Mouse (Mus musculus) midbrain, embryonic 16.5 days (tissue): ENCODE results near the gene Canx. TPM values are rescaled to one million over a fixed set of nuclear protein-coding genes. Genes with fewer than 3 reads are reported as not detected.

Experiments used
- ATAC-seq: fragments of 200-750 bp; cut with Nextera tagmentation; 2 replicates; pipeline ENCODE4 v1.8.0; 2017; ENCODE audit warnings: moderate TSS enrichment
- H3K27ac ChIP-seq: fragments of 300-500 bp; sonication (generic); 2 replicates; pipeline ENCODE4 v1.5.1; 2014; ENCODE audit warnings: mild to moderate bottlenecking, low read length, mixed read lengths
- H3K27me3 ChIP-seq: fragments of 300-500 bp; sonication (generic); 2 replicates; pipeline ENCODE4 v1.6.1; 2014; ENCODE audit warnings: low read depth, low read length, mixed read lengths; ENCODE audit not compliant: control insufficient read depth, insufficient read depth
- H3K36me3 ChIP-seq: fragments of 300-500 bp; sonication (generic); 2 replicates; pipeline ENCODE4 v1.6.1; 2014; ENCODE audit warnings: mild to moderate bottlenecking, low read length, moderate library complexity, mixed read lengths; ENCODE audit not compliant: control insufficient read depth, insufficient read depth
- H3K4me1 ChIP-seq: fragments of 300-500 bp; sonication (generic); 2 replicates; pipeline ENCODE4 v1.6.1; 2014; ENCODE audit warnings: mild to moderate bottlenecking, low read length, mixed read lengths; ENCODE audit not compliant: control insufficient read depth, insufficient read depth
- H3K4me2 ChIP-seq: fragments of 300-500 bp; sonication (generic); 2 replicates; pipeline ENCODE4 v1.6.1; 2014; ENCODE audit warnings: mild to moderate bottlenecking, low read length, mixed read lengths
- H3K4me3 ChIP-seq: fragments of 300-500 bp; sonication (generic); 2 replicates; pipeline ENCODE4 v1.5.1; 2014; ENCODE audit warnings: low read depth, mild to moderate bottlenecking, low read length, moderate library complexity, mixed read lengths
- H3K9ac ChIP-seq: fragments of 300-500 bp; sonication (generic); 2 replicates; pipeline ENCODE4 v1.6.1; 2014; ENCODE audit warnings: low read depth, low read length, mixed read lengths
- H3K9me3 ChIP-seq: fragments of 300-500 bp; sonication (generic); replicated peaks from 2 replicates; pipeline ENCODE4 v1.6.1; 2014; ENCODE audit warnings: mild to moderate bottlenecking, low read length, mixed read lengths; ENCODE audit not compliant: control insufficient read depth, poor library complexity, severe bottlenecking
- WGBS: fragments of 180-500 bp; shearing (Covaris S2); extraction: QIAGEN DNeasy Blood & Tissue Kit; methylation state at CpG from one replicate; pipeline ENCODE4 v1.1.7; 2014; 5-methylcytosine and 5-hydroxymethylcytosine counted together
- polyA plus RNA-seq: library from polyadenylated mRNA; unstranded; fragments of >200 nt; fragmentation: Nextera tagmentation; extraction: Ambion mirVana; gene quantifications from 2 replicates; pipeline ENCODE4 v1.2.1, GENCODE M21; 2015

Canx gene
- polyA plus RNA-seq, 1 experiment from 2014 or later = 294 TPM

DNA sequence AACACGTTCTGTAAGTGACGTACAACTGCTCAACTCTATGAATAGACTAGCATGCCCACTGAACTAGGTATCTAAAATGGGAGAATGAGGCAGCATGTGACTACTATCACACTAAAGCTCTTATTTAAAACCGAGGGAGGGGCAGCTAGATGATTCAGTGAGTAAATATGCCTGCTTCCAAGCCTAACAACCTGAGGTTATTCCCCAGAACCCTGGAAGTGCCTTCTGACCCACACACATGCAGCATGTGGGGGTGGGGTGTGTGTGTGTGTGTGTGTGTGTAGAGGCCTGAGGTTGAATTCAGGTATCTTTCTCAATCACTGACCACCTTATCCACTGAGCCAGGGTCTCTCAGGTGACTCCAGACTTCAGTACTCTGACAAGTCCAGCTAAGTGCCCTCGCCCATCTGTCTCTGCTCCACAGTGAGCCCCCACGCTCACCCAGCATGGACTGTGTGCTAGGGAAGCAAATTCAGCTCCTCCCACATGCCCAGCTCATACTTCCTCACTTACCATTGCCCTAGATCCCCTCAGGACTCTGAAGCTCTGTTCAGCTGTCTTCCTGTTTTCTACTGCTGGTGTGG lies 49.8 kb downstream of the Canx start:
- WGBS = 90% methylated on average over 5 of the region's 5 CpGs
- peaks cover 4% of the 10 kb centered on the region for H3K4me1 ChIP-seq
- ATAC-seq = no peak
- no peaks in the 10 kb centered on the region for H3K27me3 ChIP-seq
- H3K4me2 ChIP-seq = no peak overlapping the region
- H3K9me3 ChIP-seq = no peaks in the 10 kb centered on the region
- no peak overlapping the region for H3K4me3 ChIP-seq
- H3K27ac ChIP-seq = no peak overlapping the region
- H3K9ac ChIP-seq = no peak overlapping the region
- H3K36me3 ChIP-seq = no peaks in the 10 kb centered on the region

DNA sequence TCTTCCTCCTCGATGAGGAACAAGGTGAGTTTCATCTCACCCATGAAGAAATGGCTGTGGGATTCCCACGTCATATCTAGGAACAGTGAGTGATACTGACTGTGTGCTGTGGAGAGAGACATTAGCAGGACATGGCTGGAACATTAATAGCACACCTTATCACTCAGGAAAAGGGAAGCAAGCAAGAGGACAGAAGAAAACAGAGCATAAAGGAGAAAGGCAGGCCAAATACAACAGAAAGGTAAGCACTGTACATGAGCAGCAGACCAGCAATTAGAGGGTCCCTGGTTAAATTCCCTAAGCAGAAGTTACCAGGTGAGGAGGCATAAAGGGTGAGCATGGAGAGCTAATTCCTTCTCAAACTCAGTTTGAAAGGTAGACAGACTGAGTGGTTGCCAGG lies 50.4 kb downstream of the Canx start:
- no peak overlapping the region for H3K4me3 ChIP-seq
- no peak overlapping the region for H3K27ac ChIP-seq
- H3K4me1 ChIP-seq = peaks cover 4% of the 10 kb centered on the region
- ATAC-seq = no peak
- no peaks in the 10 kb centered on the region for H3K9me3 ChIP-seq
- WGBS = 95% methylated on average over 2 of the region's 2 CpGs
- H3K4me2 ChIP-seq = no peak overlapping the region
- no peak overlapping the region for H3K9ac ChIP-seq
- no peaks in the 10 kb centered on the region for H3K27me3 ChIP-seq
- H3K36me3 ChIP-seq = no peaks in the 10 kb centered on the region

DNA sequence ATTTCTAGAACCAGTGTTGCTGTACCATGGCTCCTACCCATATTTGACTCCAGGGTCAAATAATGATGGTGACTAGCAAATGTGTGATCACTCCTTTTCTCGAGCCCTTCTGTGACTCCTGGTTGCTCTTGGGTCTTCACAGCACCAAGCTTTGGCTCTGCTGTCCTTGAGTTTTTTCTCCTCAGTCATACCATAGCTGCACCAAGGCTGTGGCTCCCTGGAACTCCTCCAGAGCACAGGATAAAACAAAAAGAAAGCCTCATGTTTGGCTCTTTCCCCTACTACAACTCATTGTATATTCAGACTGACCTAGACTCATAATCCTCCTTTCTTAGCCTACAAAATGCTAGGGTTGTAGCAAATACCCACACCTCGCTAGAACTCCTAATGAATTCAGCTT lies 52.7 kb downstream of the Canx start:
- no peak overlapping the region for H3K4me2 ChIP-seq
- no peaks in the 10 kb centered on the region for H3K9me3 ChIP-seq
- H3K4me1 ChIP-seq = peaks cover 4% of the 10 kb centered on the region
- H3K27me3 ChIP-seq = no peaks in the 10 kb centered on the region
- no peak overlapping the region for H3K27ac ChIP-seq
- ATAC-seq = no peak
- no peak overlapping the region for H3K9ac ChIP-seq
- no peak overlapping the region for H3K4me3 ChIP-seq
- H3K36me3 ChIP-seq = no peaks in the 10 kb centered on the region
- WGBS = 68% methylated on average over 2 of the region's 2 CpGs

DNA sequence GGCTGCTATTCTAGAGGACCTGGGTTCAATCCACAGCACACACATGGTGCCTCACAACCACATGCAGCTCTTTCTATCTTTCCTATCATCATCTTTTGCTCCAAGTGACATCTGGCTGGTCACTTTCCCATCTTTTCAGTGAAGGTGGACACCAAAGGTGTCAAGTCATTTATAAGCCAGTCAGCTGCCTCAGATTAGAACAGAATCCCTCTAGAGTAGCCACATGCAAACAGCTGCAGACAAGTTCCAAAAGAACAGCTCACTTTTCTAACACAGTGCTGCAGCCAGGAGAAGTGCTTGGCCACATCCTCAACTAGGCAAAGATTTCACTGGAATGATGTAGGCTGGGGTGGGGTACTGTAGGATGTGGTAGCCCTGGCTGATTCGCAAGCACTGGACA lies 55.6 kb downstream of the Canx start:
- no peak overlapping the region for H3K27ac ChIP-seq
- H3K27me3 ChIP-seq = no peaks in the 10 kb centered on the region
- no peak overlapping the region for H3K4me3 ChIP-seq
- peaks cover 16% of the 10 kb centered on the region for H3K36me3 ChIP-seq
- peaks cover 4% of the 10 kb centered on the region; the same call in 1 of the 2 replicates for H3K4me1 ChIP-seq
- 88% methylated on average over 1 of the region's 1 CpGs for WGBS
- no peak for ATAC-seq
- H3K9me3 ChIP-seq = no peaks in the 10 kb centered on the region
- no peak overlapping the region for H3K9ac ChIP-seq
- no peak overlapping the region for H3K4me2 ChIP-seq

DNA sequence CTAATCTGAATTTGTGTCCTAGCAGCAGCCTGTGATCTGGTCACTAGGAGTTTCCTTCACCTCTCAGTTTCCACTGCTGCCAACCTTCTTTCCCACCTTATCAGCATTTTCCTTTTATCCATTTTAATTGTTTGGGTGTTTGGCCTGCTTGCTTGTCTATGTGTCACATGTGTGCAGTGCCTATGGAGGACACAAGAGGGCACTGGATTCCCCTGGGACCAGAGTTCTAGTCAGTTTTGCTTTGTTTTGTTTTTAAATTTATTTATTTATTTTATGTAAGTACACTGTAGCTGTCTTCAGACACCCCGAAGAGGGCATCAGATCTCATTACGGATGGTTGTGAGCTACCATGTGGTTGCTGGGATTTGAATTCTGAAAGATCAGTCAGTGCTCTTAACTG lies 56.3 kb downstream of the Canx start:
- WGBS = 90% methylated on average over 2 of the region's 2 CpGs
- peaks cover 16% of the 10 kb centered on the region for H3K36me3 ChIP-seq
- H3K4me1 ChIP-seq = peaks cover 4% of the 10 kb centered on the region; the same call in 1 of the 2 replicates
- no peaks in the 10 kb centered on the region for H3K9me3 ChIP-seq
- no peak overlapping the region for H3K4me3 ChIP-seq
- no peak overlapping the region for H3K9ac ChIP-seq
- no peak overlapping the region for H3K4me2 ChIP-seq
- ATAC-seq = no peak
- H3K27ac ChIP-seq = no peak overlapping the region
- no peaks in the 10 kb centered on the region for H3K27me3 ChIP-seq

DNA sequence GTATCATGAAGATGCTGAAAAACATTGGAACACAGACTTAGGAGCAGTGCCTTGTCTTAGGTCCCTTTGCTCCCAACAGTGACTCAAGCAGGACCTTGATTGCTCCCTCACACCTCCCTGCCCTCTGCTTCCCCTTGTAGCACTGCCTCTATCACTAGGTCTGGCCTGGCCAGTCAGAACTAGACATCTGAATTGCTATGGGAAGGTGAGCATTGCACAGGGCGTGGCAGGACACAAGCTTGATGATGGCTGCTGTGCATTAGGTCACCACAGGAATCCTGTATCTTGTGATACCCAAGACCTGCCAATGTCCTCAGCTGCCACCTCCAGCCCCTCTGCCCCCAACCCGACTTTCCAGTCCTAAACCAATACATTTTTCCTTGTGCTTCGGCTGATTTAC lies 58.5 kb downstream of the Canx start:
- Histone ChIP-seq H3K9ac (no peak overlapping the region), H3K4me1 (no peaks in the 10 kb centered on the region), H3K4me2 (no peak overlapping the region), H3K9me3 (no peaks in the 10 kb centered on the region), H3K36me3 (peaks cover 26% of the 10 kb centered on the region), H3K27me3 (no peaks in the 10 kb centered on the region), H3K27ac (no peak overlapping the region), H3K4me3 (no peak overlapping the region)
- whole genome bisulfite sequencing = 95% methylated on average over 3 of the region's 3 CpGs
- ATAC-seq = no peak

DNA sequence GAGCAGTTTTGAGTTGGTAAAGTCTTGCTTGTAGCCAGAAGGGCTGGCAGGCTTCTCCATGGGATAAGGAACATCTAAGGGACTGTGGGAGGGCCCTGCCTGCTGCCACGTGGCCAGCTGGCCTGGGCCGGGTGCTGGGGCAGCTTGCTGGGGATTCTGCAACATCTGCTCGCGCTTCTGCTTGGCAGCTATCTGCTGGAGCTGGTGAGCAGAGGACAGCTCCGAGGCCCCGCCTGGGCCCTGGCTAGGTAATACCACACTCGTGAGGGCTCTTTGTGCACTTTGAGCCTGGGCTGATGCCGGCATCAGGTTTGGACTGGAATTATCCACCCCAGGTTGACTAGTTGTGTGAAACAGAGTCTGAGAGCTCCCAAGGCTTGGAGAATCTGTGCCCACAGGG lies 59.5 kb downstream of the Canx start:
- 91% methylated on average over 8 of the region's 8 CpGs for WGBS
- H3K36me3 ChIP-seq = peaks cover 32% of the 10 kb centered on the region
- H3K27me3 ChIP-seq = no peaks in the 10 kb centered on the region

DNA sequence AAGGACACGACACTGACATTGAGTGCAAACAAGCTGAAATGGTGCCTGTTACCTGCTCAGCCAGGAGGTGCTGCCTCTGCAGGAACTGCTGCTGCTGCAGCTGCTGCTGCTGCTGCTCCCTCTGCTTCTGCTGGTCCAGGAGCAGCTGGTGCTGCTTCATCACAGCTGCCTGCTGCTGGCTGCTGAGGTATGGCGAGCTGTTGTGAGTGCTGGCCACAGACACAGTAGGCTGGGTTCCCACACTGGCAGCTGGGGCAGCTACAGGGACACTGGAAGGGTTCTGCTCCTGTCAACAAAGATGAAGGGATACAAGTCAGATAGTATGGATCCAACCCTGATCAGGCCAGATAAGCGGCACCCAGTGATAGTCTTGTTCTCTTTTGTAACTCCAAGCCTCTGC lies 62.3 kb downstream of the Canx start:
- Histone ChIP-seq H3K4me1 (no peaks in the 10 kb centered on the region), H3K9me3 (no peaks in the 10 kb centered on the region), H3K27ac (no peak overlapping the region), H3K36me3 (peaks cover 40% of the 10 kb centered on the region), H3K27me3 (no peaks in the 10 kb centered on the region), H3K4me3 (no peak overlapping the region), H3K4me2 (no peak overlapping the region), H3K9ac (no peak overlapping the region)
- no peak for ATAC-seq
- WGBS = 96% methylated on average over 3 of the region's 3 CpGs

More for the DNA sequence above, 59.5 kb downstream of the Canx start:
- no peaks in the 10 kb centered on the region for H3K4me1 ChIP-seq
- no peaks in the 10 kb centered on the region for H3K9me3 ChIP-seq
- H3K27ac ChIP-seq = no peak overlapping the region
- no peak for ATAC-seq
- H3K9ac ChIP-seq = no peak overlapping the region
- no peak overlapping the region for H3K4me2 ChIP-seq
- no peak overlapping the region for H3K4me3 ChIP-seq

DNA sequence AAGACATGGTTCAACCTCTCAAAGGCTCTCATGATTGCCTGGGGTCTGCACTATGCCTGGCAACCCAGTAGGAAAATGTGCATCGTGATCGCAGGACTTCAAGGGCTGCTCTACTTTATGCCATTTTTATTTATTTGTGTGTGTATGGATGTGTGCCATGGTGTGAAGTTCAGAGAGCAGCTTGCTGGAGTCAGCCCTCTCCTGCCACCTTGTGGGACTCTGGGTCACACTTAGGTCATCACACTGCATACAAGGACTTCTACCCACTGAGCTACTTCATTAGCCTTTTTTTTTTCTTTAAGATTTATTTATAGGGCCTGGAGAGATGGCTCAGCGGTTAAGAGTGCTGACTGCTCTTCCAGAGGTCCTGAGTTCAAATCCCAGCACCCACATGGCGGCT lies 63.5 kb downstream of the Canx start:
- no peak overlapping the region for H3K4me3 ChIP-seq
- WGBS = 94% methylated on average over 4 of the region's 4 CpGs
- H3K27ac ChIP-seq = no peak overlapping the region
- no peaks in the 10 kb centered on the region for H3K9me3 ChIP-seq
- H3K27me3 ChIP-seq = no peaks in the 10 kb centered on the region
- no peak overlapping the region for H3K4me2 ChIP-seq
- H3K4me1 ChIP-seq = no peaks in the 10 kb centered on the region
- no peak overlapping the region for H3K9ac ChIP-seq
- ATAC-seq = no peak
- peaks cover 48% of the 10 kb centered on the region for H3K36me3 ChIP-seq
